9 mouse cellular contexts compared by ENCODE assay signal in the genomic region with DNA sequence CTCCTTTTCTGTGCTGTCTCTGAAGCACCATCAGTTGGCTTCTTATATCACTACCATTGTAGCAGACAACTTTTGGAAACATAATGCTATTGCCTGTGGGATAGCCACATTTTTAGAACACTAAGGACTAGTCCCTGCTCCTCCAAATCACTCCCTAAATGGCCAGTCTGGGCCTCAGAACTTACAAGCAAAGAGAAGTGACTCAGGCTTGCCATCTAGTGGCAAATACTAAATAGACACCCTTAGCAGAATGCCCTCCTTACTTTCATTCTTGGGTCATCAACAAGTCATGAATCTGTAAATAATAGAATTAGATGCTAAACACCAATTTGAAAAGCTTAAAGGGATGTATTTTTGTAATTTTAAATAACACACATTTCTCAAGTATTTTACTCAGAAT. TPM values are rescaled to one million over a fixed set of nuclear protein-coding genes. Genes with fewer than 3 reads are reported as not detected.
A peak's percentile ranks its signal among the peaks of the same experiment; 100 is the strongest.
DNase-seq lines count a peak whose midpoint lies in the region; ATAC-seq lines count a peak whose summit lies in the region.
"Had no signal": no experiment of that assay in that cellular context is flagged by ENCODE, and none has a peak within 500 bp of the region (broad histone marks: within the 10 kb centered on the region; RNA-seq: fewer than 3 reads in every experiment).

No protein-coding gene starts in this region.

- H3K9ac ChIP-seq in hindbrain, embryonic 11.5 days (ENCODE audit: low read depth, low read length), result no peak overlapping the region
- no peak overlapping the region for H3K9ac ChIP-seq in hindbrain, embryonic 14.5 days
- H3K9ac ChIP-seq: limb, embryonic 12.5 days had no signal

- no peak overlapping the region for H3K27ac ChIP-seq in hindbrain, embryonic 11.5 days (ENCODE audit: low read depth, low read length)
- H3K27ac ChIP-seq in hindbrain, embryonic 10.5 days, result no peak overlapping the region
- H3K27ac ChIP-seq in hindbrain, embryonic 14.5 days, result no peak overlapping the region
- H3K27ac ChIP-seq: limb, embryonic 12.5 days had no signal

- no peak overlapping the region for H3K4me2 ChIP-seq in hindbrain, embryonic 11.5 days (replicated peaks; ENCODE audit: low read depth, low read length)
- H3K4me2 ChIP-seq in hindbrain, embryonic 14.5 days (replicated peaks), result no peak overlapping the region
- H3K4me2 ChIP-seq: limb, embryonic 12.5 days had no signal

- H3K27me3 ChIP-seq in hindbrain, embryonic 11.5 days (ENCODE audit: control insufficient read depth, insufficient read depth, low read length), result no peaks in the 10 kb centered on the region
- H3K27me3 ChIP-seq in hindbrain, embryonic 10.5 days (ENCODE audit: insufficient read depth, poor library complexity, severe bottlenecking), result no peaks in the 10 kb centered on the region
- no peaks in the 10 kb centered on the region for H3K27me3 ChIP-seq in hindbrain, embryonic 14.5 days (ENCODE audit: control insufficient read depth, insufficient read depth, low read length)
- H3K27me3 ChIP-seq: limb, embryonic 12.5 days had no signal

- H3K4me3 ChIP-seq in hindbrain, embryonic 11.5 days (ENCODE audit: low read depth, low read length), result no peak overlapping the region
- no peak overlapping the region for H3K4me3 ChIP-seq in hindbrain, embryonic 10.5 days
- H3K4me3 ChIP-seq in hindbrain, embryonic 14.5 days (replicated peaks; ENCODE audit: low read length), result no peak overlapping the region
- H3K4me3 ChIP-seq: limb, embryonic 12.5 days had no signal

- DNase-seq in hindbrain, embryonic 11.5 days (ENCODE audit: low spot score), result peak; percentile 70
- DNase-seq in hindbrain, embryonic 10.5 days (ENCODE audit: low spot score), result no peak
- peak; percentile 1 for DNase-seq in c-Kit-positive CD71-positive TER-119-positive erythroid progenitor cells, embryonic 14.5 days (ENCODE audit: low spot score)
- DNase-seq in hindbrain, embryonic 14.5 days (ENCODE audit: low spot score), result peak; percentile 71
- no peak for DNase-seq in adrenal gland, adult 8-10 months
- DNase-seq in ovary, postnatal 36 days (ENCODE audit: low spot score), result no peak

- no peaks in the 10 kb centered on the region; the same call in 1 of the 2 replicates for H3K4me1 ChIP-seq in hindbrain, embryonic 11.5 days (replicated peaks; ENCODE audit: control insufficient read depth, insufficient read depth, low read length)
- peaks cover 8% of the 10 kb centered on the region; the same call in 1 of the 2 replicates for H3K4me1 ChIP-seq in hindbrain, embryonic 10.5 days (replicated peaks)
- no peaks in the 10 kb centered on the region for H3K4me1 ChIP-seq in hindbrain, embryonic 14.5 days (replicated peaks; ENCODE audit: control insufficient read depth, insufficient read depth, low read length)

- ATAC-seq in hindbrain, embryonic 11.5 days (ENCODE audit: low FRiP score), result peak; percentile 52; the same call in 1 of the 2 replicates
- peak; percentile 54 for ATAC-seq in CD4-positive, CD25-positive, alpha-beta regulatory T cell, adult 4 months
- peak; percentile 76 for ATAC-seq in hindbrain, embryonic 14.5 days (ENCODE audit: low FRiP score)
- peak; percentile 81 for ATAC-seq in megakaryocyte-erythroid progenitor cell, adult 5-6 weeks (replicated peaks; ENCODE audit: low FRiP score, low TSS enrichment, poor library complexity, severe bottlenecking)

- no peaks in the 10 kb centered on the region for H3K36me3 ChIP-seq in hindbrain, embryonic 11.5 days (ENCODE audit: control insufficient read depth, insufficient read depth, low read length)
- H3K36me3 ChIP-seq in hindbrain, embryonic 10.5 days, result peaks cover 12% of the 10 kb centered on the region
- H3K36me3 ChIP-seq in hindbrain, embryonic 14.5 days (replicated peaks; ENCODE audit: control insufficient read depth, insufficient read depth), result peaks cover 52% of the 10 kb centered on the region
- H3K36me3 ChIP-seq: limb, embryonic 12.5 days had no signal

- no peaks in the 10 kb centered on the region for H3K9me3 ChIP-seq in hindbrain, embryonic 11.5 days (ENCODE audit: control insufficient read depth, low read length)
- H3K9me3 ChIP-seq in hindbrain, embryonic 10.5 days, result no peaks in the 10 kb centered on the region
- no peaks in the 10 kb centered on the region for H3K9me3 ChIP-seq in hindbrain, embryonic 14.5 days (ENCODE audit: control insufficient read depth, low read length)
- H3K9me3 ChIP-seq: limb, embryonic 12.5 days had no signal

RNA-seq across cellular contexts. Expression of gene 9330159F19Rik, which starts 4.7 kb away (rescaled TPM):
- polyA plus RNA-seq in hindbrain, embryonic 11.5 days (2014; fragmentation: Nextera tagmentation; extraction: Ambion mirVana), result 10.6 and 11.8 TPM in 2 replicates
- 3.5 and 5.1 TPM in 2 replicates for polyA plus RNA-seq in hindbrain, embryonic 10.5 days (2016; fragmentation: Nextera tagmentation; extraction: Ambion mirVana)
- polyA plus RNA-seq in CD4-positive, CD25-positive, alpha-beta regulatory T cell, adult 4 months (2017; shearing (Covaris generic)), result not detected
- 29.7 and 31.9 TPM in 2 replicates for polyA plus RNA-seq in hindbrain, embryonic 14.5 days (2014; fragmentation: Nextera tagmentation; extraction: Ambion mirVana)
- not detected in 2 replicates for total RNA-seq in megakaryocyte-erythroid progenitor cell, adult 5-6 weeks (2014; fragmentation: Nextera tagmentation)
- not detected in 2 replicates for total RNA-seq in megakaryocyte-erythroid progenitor cell, adult 5-6 weeks (2017)
- 1 to 10 TPM; 5.2 to 9.1 (median 6.2) TPM for total RNA-seq in adrenal gland, adult 8-10 months (2022)

RNA-seq across cellular contexts. Expression of gene Gm49353, which starts 8.0 kb away (rescaled TPM):
- 5.0 and 9.9 TPM in 2 replicates for polyA plus RNA-seq in hindbrain, embryonic 11.5 days (2014; fragmentation: Nextera tagmentation; extraction: Ambion mirVana)
- polyA plus RNA-seq in hindbrain, embryonic 10.5 days (2016; fragmentation: Nextera tagmentation; extraction: Ambion mirVana), result 0.90 and 1.00 TPM in 2 replicates
- polyA plus RNA-seq in CD4-positive, CD25-positive, alpha-beta regulatory T cell, adult 4 months (2017; shearing (Covaris generic)), result not detected
- 10.4 and 12.4 TPM in 2 replicates for polyA plus RNA-seq in hindbrain, embryonic 14.5 days (2014; fragmentation: Nextera tagmentation; extraction: Ambion mirVana)
- not detected in 2 replicates for total RNA-seq in megakaryocyte-erythroid progenitor cell, adult 5-6 weeks (2014; fragmentation: Nextera tagmentation)
- total RNA-seq in megakaryocyte-erythroid progenitor cell, adult 5-6 weeks (2017), result not detected in 2 replicates
- 1 to 10 TPM in 3 of 4 experiments, not detected in 1; 1.9 to 3.9 (median 2.5) TPM for total RNA-seq in adrenal gland, adult 8-10 months (2022)
- polyA plus RNA-seq: limb, embryonic 12.5 days had no signal

Comparison
In these comparisons a context has a peak if more than half of its experiments do, and no peak if none do; other contexts are left out.
1. DNase-seq: peak in hindbrain, embryonic 11.5 days (single experiment), c-Kit-positive CD71-positive TER-119-positive erythroid progenitor cells, embryonic 14.5 days (single experiment) and hindbrain, embryonic 14.5 days (single experiment); none in hindbrain, embryonic 10.5 days (single experiment), adrenal gland, adult 8-10 months (single experiment) and ovary, postnatal 36 days (single experiment).
2. Peak in every context shown above with its lines, with median percentiles within 50 percentile points of each other: ATAC-seq.